Mouse (Mus musculus) gastrocnemius, postnatal 36 days (tissue): ENCODE data around the gene Vangl1. TPM values are rescaled to one million over a fixed set of nuclear protein-coding genes. Genes with fewer than 3 reads are reported as not detected.

Experiments
- DNase-seq, 2 experiments: peaks; one replicate each; pipeline ENCODE4 v3.0.0; 2022
- intact Hi-C: fragments of 180-260 bp; cut with DNase I; formaldehyde crosslinking; loops from one replicate; pipeline ENCODE4 v1.15.1; 2025
- total RNA-seq, 2 experiments: library from RNA; stranded (reverse); gene quantifications; 2 replicates each; pipeline ENCODE4 v1.2.3; 2021

Gene Vangl1
- total RNA-seq, 2 experiments from 2014 or later = 2.2 to 3.9 TPM

DNA sequence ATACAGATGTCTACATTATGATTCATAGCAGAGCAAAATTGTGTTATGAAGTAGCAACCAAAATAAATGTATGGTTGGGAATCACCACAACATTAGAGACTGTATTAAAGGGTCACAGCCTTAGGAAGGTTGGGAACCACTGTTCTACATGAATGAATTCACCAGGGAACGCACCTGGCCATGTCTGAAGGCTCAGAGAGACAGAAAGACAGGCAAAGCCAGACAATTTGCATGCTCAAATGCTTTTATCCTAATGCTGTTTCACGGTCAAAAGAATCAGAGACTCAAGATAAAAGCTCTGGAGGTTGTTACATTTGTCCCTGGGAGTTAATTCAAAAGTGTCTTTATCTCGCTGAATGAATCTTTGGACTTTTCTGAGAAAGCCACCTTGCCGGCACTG is 52.6 kb downstream of the Vangl1 start:
- intact Hi-C loops = no loop called here
- DNase-seq = no peak

GRCm38 (mm10) chr3:102149941-102150340 is 54.6 kb downstream of the Vangl1 start:
- no peak for DNase-seq
- intact Hi-C loops = no loop called here

DNA sequence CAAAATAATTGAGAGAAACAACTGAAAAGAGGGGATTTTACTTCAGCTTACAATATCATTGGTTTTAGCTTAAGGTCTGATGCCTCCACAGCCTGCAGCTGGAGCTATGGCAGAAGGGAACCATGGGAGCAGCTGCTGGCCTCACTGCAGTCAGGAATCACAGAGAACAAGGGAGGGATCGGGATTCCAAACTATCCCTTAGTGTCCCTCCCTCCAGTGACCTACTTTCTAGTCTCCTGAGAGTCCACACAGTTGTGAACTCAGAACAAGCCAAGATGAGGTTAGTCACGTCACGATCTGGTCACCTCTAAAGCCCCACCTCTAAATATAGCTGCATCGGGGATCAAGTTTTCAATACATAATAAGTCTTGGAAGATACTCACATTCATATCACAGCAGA is 57.3 kb downstream of the Vangl1 start:
- no peak for DNase-seq
- intact Hi-C loops = no loop called here

DNA sequence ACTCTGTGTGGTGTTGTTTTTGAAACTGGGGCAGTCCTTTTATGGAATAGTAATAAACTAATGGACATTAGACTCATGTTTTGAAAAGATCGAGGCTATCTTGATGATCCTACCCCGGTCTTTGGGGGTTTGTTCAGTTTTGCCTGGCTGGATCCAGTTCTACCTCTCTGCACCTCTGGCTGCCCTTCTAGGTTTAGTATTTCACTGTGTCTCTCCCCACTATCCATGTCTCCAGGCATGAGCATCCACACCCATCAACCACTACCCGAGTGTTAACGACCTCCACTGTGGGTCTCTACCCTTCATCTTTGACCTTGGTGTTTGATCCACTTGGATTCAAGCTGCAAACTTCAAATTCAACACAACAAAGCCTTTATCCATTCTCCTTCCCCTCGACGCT is 58.1 kb downstream of the Vangl1 start:
- intact Hi-C loops = no loop called here

DNA sequence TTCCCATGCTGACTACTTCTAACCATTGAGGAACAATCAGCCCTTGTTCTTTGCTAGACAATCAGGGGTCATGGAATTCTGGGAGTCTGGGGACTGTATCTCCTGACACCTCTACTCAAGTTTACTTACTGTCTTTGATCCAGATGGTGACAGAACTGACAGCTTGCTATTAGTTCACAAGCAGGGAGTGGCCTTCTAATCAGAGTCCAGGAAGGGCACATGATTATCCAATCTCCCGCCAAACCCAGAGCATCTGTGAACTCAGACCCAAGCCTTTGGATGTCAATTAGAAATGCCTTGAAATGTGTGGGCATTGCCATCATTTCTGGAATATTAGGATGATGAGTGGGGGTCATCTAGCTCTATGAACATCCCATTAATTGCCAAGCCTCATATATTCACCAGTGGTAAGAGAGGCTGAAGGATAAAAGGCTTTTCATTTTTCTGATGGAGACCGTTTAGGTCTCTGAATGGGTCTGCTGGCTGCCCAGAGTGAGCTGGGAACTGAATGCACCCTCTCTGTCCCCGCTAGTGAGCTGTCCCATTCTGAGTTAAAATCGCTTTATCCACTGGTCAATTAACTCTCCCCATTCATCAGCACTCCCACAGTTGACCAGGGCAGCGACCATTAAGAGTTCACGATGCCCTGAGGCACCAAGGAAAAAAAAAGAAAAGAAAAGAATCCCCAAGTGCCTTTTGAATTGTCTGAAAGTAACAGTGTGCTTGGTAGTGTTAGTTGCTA is 58.7 kb downstream of the Vangl1 start:
- no peak for DNase-seq
- intact Hi-C loops = no loop called here

More for the DNA sequence above, 58.1 kb downstream of the Vangl1 start:
- DNase-seq = no peak

DNA sequence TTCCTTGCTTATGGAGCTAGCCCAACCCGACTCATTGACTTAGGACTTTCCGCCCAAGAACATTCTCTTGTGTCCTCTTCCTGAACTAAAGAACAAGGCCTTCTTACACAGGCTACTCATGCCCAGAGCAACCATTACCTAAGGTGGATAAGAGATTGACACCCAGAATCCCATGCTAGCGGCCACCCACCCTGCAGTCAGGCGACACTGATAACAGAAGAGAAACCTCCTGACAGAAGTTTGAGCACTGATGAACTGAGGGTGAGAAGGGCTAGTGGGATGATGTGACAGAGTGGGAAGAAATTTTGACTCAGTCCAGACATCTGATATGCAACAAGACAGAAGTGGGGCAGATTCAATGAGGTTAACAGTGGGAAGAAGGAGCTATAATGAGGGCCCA is 60.1 kb downstream of the Vangl1 start:
- no peak for DNase-seq
- intact Hi-C loops = no loop called here

DNA sequence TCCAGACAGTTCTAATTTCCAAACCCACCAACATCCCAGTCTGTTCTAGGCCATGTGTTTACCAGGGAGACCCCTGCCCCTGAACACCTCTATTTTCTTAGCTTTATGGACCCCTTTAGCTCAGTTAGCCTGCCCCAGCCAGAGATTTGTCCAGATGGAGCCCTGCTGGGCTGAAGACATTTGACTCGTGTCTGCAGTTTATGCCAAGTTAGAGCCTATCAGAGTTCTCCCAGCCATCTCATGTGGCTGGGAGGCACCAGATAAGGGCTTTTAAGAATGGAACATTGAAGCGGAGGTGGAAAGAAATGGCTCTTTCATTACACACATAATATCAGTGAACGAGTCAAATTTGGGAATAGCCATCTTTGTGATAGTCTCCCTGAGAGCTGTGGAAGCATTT is 61.0 kb downstream of the Vangl1 start:
- DNase-seq = no peak
- intact Hi-C loops = no loop called here

DNA sequence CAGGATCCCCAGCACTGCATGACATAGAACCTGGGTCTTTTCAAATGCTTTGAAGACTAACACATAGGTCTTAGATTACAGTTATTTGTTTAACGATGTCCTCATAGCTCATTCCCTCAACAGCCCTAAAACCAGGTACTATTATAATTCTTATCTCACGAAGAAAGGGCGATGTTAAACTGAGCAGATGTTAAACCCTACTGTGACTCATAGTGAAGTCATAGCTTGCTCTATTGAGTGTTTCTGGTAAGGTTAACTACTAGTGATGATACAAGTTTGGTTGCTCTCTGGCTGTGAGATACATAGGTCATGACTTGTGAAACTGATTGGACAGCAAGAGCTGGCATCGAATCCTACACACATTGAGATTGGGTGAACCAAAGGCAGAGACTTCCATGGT is 61.5 kb downstream of the Vangl1 start:
- intact Hi-C loops = no loop called here
- no peak for DNase-seq

DNA sequence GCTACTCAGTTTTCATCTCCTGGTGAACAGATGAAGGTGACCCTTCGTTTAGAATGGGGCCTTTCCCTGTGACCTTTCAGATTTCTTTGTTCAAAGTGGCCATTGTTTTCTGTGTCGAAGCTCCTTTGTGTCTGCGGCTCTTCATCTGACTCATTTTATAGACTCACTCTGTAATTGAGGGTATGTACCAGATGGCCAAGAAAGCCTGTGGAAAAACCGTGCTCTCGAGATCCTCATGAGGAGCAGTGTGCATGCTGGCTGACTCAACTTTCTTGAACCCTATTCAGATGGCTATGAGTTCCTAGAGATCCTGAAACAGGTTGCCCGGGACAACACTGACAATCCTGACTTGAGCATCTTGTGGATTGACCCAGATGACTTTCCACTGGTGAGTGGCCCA is 62.6 kb downstream of the Vangl1 start:
- intact Hi-C loops = no loop called here
- no peak for DNase-seq

DNA sequence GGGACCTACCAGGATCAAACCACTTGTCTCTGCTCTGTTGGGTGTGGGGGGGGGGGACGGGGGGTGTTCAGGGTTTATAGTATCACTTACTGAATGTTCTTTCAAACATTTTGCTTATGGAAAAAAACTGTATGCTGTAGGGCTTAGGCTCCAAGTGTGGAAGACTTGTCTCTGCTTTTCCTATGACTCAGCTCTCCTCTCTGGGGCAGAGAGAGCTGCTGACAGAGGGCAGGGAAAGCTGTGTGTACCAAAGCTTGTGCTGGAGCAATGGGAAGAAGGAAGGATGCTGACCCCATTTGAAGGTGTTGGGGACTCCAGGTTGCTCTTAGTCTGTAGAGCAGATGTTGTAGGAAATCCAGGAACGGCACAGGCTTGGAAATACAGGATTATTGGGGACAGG is 63.0 kb downstream of the Vangl1 start:
- intact Hi-C loops = no loop called here
- DNase-seq = no peak

GRCm38 (mm10) chr3:102140606-102141005 is 63.9 kb downstream of the Vangl1 start:
- intact Hi-C loops = no loop called here
- no peak for DNase-seq

DNA sequence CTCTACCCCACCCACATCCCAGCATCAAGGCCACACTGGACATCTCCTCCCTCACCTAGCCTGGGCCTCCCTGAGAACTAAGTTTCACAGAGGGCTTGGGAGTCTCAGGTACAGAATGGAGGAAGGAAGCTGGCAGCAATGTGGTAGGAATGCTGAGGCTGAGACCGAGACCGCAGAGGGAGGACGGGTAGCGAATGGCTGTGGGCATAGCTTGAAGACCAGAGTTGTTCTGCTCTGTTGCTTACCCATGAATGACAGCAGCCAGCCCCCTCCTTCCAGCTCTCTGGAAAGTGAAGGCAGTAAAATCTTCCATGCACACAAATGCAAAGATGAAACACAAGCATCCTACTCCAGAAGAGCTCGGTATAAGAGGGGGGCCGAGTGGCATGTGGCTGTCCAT is 65.6 kb downstream of the Vangl1 start:
- intact Hi-C loops = no loop called here
- no peak for DNase-seq

DNA sequence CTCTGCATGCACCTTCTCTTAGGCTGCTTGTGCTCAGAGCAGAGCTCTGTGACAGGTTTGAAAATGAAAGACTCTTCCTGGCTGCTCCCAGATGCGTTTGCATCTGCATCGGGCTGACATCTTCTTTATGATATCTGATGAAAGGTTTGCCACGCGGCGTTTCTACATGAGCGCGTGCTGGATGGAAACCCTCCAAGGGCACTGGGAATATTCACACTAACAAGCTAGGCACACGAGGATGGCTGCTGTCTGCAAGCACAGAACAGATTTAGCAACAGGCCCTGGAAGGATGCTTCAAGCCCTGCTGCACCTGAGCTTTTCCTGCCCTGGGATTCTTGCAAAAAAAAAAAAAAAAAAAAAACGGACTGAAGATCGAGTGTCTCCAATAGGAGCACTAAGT is 67.3 kb downstream of the Vangl1 start:
- intact Hi-C loops = no loop called here
- DNase-seq = no peak

GRCm38 (mm10) chr3:102135389-102136113 is 68.9 kb downstream of the Vangl1 start:
- DNase-seq = no peak
- intact Hi-C loops = no loop called here

- intact Hi-C loops = no loop called here
Measured at GRCm38 (mm10) chr3:102131627-102132324, 72.7 kb downstream of the Vangl1 start.

DNA sequence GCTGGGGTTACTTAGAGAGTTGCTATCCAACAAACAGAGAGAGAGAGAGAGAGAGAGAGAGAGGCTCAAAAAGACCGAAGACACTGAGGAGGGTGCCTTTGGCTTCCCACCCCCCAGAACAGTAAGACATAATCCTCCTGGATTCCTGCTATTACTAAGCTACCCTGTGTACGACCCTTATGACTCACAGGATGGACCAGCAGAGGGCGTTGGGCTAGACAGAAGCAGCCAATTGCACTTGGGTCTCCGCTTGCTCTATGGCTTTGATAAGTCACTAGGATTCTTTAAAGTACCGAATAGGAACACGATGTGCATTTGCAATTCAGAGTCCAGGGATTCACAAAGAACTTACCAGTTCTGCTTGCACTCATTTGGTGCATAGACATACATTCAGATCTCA is 74.0 kb downstream of the Vangl1 start:
- intact Hi-C loops = no loop called here
- no peak for DNase-seq

More at GRCm38 (mm10) chr3:102131627-102132324, 72.7 kb downstream of the Vangl1 start:
- no peak for DNase-seq

GRCm38 (mm10) chr3:102128242-102128641 is 76.3 kb downstream of the Vangl1 start:
- no peak for DNase-seq
- intact Hi-C loops = no loop called here

- DNase-seq = no peak
- intact Hi-C loops = no loop called here
Measured at GRCm38 (mm10) chr3:102127114-102127513, 77.4 kb downstream of the Vangl1 start.

GRCm38 (mm10) chr3:102125546-102125945 is 78.9 kb downstream of the Vangl1 start:
- intact Hi-C loops = no loop called here
- DNase-seq = no peak

- DNase-seq = no peak
- intact Hi-C loops = no loop called here
Measured at GRCm38 (mm10) chr3:102123654-102124053, 80.8 kb downstream of the Vangl1 start.

DNA sequence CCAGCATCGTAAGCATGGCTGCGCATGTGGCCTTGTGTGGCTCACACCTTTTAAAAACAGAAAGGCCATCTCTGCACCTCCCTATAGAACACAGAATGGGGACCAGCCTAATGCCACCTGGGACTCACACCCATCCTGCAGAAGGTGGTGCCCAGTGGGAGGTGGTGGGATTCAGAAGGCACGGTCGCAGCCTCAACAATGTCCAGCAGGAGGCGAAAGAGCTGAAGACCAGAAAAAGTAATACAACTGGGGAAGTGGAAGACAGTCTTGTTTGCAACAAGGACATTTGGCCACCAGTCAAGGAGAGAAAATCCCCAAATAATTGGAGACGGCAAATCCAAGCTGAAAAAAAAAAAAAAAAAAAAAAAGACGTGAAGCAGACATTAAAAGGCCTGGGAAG is 82.4 kb downstream of the Vangl1 start:
- intact Hi-C loops = no loop called here
- no peak for DNase-seq

DNA sequence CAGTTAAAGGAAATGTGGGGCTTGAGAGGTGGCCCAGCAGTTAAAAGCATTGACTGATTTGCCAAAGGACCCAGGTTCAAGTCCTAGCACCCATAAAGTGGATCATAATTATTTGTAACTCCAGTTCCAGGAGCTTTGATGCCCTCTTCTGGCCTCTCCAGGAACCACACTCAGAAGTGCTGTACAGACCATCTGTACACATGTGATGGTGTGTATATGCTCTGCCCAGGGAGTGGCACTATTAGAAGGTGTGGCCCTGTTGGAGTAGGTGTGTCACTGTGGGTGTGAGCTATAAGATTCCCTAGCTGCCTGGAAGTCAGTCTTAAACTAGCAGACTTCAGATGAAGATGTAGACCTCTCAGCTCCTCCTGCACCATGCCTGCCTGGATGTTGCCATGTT is 83.5 kb downstream of the Vangl1 start:
- DNase-seq = no peak
- intact Hi-C loops = no loop called here
